Mouse (Mus musculus) kidney, adult 2 months (tissue): Measurements from ENCODE around the gene Olfr248.

ENCODE experiments used
- CTCF ChIP-seq: fragments of 200-500 bp; conservative IDR thresholded peaks from 2 replicates; pipeline ENCODE4 v1.5.1; 2011; ENCODE audit warnings: low read depth, mild to moderate bottlenecking, control low read depth, low read length, moderate library complexity, mixed read lengths; ENCODE audit not compliant: insufficient read depth, insufficient read length
- POLR2A ChIP-seq: fragments of 200-500 bp; IDR thresholded peaks from one replicate; pipeline ENCODE4 v1.6.1; 2011; ENCODE audit warnings: low read depth, low read length, control low read depth

- TF ChIP-seq CTCF, result no peak
- TF ChIP-seq POLR2A, result no peak
Observed at GRCm38 (mm10) chr1:174427402-174427801, 36.6 kb downstream of the Olfr248 start.
